Mouse (Mus musculus) spleen, adult 10 weeks (tissue): ENCODE measurements around the gene Plekhg2. TPM values are rescaled to one million over a fixed set of nuclear protein-coding genes. Genes with fewer than 3 reads are reported as not detected.

Experiments
- polyA plus RNA-seq: library from polyadenylated mRNA; stranded (reverse); fragments of 350-450 nt; fragmentation: Illumina TruSeq; extraction: RNeasy Lipid Tissue Mini Kit (QIAGEN cat#74804); gene quantifications from one replicate; pipeline ENCODE4 v1.2.3, GENCODE M21; 2015; ENCODE audit warnings: low replicate concordance; ENCODE audit not compliant: insufficient read depth

Gene Plekhg2
- 62.1 TPM for polyA plus RNA-seq

DNA sequence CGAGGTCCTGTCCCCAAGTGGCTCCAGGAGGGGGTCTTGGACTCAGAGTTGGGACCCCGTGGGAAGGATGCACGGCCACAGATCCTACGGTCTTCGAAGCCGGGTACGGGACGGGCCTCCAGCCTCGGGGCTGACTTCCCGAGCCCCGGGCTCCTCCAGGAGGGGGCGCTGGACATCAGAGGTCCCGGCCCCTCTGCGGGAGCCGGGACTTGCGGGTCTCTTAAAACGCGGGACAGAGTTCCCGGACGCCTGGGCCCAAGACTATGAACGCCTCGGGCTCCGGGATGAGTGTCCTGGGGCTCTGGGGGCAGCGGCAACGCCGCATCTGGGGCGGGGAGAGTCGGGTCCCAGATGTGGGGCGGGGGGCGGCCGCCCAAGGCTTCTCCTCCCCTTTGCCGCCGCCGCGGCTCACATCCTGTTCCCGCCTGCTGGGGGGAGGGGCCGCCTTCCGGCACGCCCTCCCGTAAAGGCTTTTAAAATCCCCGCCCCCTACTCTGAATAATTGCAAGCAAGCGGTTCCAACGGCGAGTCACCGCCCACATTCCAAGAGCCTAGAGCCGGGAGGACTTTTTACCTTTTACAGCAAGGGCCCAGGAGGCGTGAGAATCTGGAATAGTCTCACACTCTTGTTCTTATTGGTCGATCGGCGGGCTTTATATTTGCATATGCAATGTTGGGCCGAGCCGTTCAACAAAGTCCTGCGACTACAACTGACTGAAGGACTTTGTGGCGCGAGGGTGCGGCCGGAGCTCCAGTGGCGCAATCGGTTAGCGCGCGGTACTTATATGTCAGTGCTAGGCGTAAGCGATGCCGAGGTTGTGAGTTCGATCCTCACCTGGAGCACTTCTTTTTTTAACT is at the start of gene Plekhg2:
Gene Plekhg2 (minus strand): TSS at position 349 of the 858 bp plus-strand sequence.

DNA sequence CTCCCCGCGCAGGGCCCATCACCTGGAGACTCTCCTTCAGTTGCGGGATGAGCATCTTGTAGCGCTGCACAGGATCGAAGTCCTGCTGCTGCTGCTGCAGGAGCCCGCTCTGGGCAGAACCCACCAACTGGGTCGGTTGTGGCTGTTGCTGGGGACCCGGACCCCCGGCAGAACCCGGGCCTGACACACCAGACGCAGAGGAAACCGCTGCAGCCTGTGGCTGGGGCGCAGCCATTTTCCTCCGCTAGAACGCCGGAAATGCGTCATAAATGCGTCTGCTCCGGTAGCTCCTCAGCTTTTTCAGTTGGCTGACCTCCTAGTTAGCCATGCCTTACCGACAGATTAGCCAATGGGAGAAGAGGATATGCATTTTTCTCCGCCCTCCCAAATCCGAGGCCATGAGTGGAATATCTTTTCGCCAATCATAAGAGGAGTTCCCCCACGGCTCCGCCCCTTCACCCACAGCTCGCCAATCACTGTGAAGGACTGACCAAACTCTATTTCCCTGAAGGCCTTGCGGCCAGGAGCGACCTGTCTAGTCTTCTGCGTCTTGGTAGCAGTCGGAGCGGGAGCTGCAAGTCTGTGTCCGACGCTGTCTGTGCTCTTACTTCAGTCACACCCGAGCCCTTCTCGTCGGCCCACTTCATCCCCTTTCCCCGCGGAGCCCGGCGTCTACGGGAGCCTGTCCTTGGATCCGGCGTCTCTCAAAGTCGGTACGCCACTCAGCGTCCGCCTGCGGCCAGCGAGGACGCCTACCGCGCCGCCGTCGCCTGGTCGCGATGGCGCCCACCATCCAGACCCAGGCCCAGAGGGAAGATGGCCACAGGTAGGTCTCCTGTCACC is 20.3 kb upstream of the Plekhg2 start, which contains the start of the genes Med29 and Paf1:
Gene Med29 (minus strand): TSS at position 280 of the 843 bp plus-strand sequence.
Gene Paf1 (plus strand): TSS at position 523 of the 843 bp plus-strand sequence.

DNA sequence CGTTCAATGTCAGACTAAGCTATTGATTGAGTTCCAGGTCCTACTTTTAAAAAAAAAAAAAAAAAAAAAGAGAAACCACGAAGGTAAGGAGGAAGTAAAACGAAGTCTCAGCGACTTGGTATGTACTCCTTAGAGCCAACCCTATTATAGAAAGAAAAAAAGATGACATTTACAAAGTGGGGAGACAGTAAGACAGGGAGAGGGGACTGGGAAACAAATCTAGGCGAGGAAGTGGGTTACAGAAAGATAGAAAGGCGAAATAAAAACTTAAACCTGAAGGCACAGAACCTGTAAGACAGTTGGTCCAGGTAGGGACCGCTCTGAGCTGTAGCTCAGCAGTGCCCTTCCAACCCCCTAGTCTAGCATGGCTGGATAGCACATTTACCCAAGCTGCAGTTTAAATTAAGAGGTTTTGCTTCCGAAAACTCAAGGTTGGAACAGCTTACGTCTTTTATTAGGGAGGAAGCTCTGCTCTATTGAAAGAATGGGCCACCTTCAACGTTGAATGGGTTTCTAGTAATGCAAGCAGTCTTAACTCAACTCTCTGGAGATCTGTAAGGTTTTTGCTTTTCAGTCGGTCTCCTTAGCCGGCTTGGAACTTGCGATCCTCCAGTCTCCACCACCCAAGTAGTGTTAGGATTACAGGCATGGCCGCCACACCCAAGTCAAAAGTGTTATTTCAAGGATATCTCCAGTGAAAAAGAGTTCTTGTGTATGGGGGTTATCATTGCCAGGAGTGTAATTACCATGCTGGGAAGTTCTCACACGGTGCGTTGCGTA is 8.0 kb upstream of the Plekhg2 start, which contains the start of gene Zfp36:
Gene Zfp36 (minus strand): TSS at position 17 of the 780 bp plus-strand sequence.

DNA sequence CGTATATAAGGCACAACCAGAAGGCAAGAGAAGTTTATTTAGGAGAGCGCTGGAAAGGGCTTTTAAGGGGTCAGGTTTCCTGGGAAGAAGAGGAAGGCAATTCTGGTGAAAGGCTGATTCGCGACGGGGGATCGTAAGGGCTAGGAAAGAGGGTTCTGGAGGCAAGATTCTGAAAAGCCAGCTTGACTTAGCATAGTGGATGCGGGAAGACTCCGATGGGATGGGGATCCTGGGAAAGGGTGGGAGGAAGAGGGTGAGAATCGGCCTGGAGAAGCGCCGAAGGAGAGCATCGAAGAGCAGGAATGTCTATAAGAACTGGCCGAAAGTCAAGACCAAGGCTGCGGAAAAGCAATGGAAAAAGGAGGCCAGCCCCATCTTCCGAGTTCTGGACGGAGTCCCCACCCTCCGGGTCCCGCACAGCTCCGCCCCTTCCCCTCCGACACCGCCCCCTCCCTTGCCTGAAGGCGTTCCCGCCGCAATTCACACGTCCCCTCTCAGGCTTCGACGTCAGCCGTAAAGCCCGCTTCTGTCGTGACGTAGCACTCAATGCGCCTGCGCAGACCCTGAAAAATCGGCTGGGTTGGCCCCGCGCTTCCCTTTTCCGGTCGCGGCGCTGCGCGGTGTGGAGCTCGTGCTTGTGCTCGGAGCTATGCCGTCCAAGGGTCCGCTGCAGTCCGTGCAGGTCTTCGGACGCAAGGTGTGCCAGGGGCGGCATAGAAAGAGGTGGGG is 22.1 kb downstream of the Plekhg2 start, which contains the start of gene Rps16:
Gene Rps16 (plus strand): TSS at position 498 of the 729 bp plus-strand sequence.

DNA sequence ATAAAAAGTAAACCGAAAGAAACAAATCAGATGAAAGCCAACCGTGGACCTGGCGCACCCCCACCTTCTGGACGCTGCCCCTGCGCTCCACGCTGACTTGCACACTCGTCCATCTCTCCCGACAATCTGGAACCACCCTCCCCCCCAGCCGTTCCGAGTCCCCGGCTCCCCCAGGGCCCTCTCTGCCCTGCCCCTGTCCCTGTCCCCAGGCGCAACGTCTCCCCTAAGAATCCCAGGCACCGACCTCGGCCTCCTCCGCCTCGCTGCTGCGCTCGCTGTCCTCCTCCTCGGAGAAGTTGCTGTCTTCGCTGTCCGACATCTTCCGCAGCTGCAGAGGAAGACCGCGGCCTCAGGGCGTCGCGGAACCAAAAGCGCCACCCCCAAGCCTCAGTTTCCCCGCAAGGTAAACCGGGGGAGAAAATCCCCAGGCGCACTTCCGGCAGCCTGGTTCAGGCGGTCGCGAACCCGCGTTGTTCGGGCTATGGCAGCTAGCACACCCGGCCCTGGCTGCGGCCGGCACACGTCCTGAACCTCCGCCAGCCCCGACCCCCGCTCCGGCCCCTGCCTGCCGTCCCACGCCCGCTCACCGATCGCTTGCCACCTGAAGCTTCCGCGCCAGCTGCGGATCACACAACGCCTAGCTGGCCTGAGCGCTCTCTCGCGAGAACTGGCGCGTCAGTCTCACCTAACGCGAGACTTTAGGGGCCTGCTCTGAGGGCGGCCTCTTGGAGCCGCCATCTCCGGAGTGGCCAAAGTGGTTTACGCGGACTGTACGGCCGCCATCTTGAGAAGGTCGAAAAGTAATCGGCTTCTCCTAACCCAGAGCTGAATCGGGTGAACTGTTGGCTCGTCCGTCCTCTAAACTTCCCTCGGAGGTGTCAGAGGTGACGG is 34.0 kb downstream of the Plekhg2 start, which contains the start of gene Supt5:
Gene Supt5 (minus strand): TSS at position 639 of the 891 bp plus-strand sequence.

DNA sequence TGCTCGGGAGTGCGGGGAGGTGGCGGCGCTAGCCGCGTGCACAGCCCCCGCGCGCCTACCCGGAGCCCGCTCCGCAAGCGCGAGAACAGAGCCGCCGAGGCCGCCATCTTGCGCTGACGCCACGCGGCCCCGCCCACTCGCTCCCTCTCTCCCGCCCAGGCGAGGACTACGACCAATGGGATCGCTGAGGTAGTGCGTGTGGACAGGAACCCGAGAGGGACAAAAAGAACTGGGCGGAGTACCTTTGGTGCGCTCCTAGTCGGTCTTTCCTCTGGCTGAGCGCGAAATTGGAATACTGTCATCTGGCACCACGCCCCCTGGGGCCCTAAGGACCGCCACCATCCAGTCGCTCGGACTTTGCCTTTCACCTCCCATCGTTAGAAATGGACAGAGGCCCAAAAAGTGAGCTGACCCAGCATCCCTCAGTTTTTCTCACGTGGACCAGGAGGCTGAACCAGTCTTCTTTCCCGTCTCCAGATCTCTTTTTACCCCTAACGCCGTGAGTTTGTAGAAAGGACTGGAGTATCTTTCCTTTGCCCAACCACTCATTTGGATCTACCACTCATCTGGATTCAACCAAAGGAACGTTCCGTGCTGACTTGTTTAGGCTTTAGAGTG is 60.4 kb downstream of the Plekhg2 start, which contains the start of gene Timm50:
Gene Timm50 (minus strand): TSS at position 147 of the 618 bp plus-strand sequence.

Other genes starting within 250 kb of the Plekhg2 start
- gene 9530053A07Rik, start 243.1 kb downstream of the Plekhg2 start, polyA plus RNA-seq: not detected
- gene Fbl, start 202.9 kb downstream of the Plekhg2 start, polyA plus RNA-seq: 101 TPM
- gene Dyrk1b, start 193.1 kb downstream of the Plekhg2 start, polyA plus RNA-seq: 2.8 TPM
- 4.0 TPM for gene Eid2, start 104.7 kb downstream of the Plekhg2 start, polyA plus RNA-seq
- 6.2 TPM for gene Eid2b, start 94.9 kb downstream of the Plekhg2 start, polyA plus RNA-seq
- gene Selenov, start 81.4 kb downstream of the Plekhg2 start, polyA plus RNA-seq: not detected
- gene Dll3, start 70.4 kb downstream of the Plekhg2 start, polyA plus RNA-seq: not detected
- 17.4 TPM for gene Timm50, start 60.5 kb downstream of the Plekhg2 start, polyA plus RNA-seq
- 76.8 TPM for gene Supt5, start 33.9 kb downstream of the Plekhg2 start, polyA plus RNA-seq
- gene Rps16, start 21.9 kb downstream of the Plekhg2 start, polyA plus RNA-seq: 2,610 TPM
- 93.6 TPM for gene Zfp36, start 7.7 kb upstream of the Plekhg2 start, polyA plus RNA-seq
- gene Med29, start 20.1 kb upstream of the Plekhg2 start, polyA plus RNA-seq: 6.7 TPM
- gene Paf1, start 20.4 kb upstream of the Plekhg2 start, polyA plus RNA-seq: 170 TPM
- 376 TPM for gene Gmfg, start 64.8 kb upstream of the Plekhg2 start, polyA plus RNA-seq
- 0.29 TPM for gene Lrfn1, start 79.4 kb upstream of the Plekhg2 start, polyA plus RNA-seq
- not detected for gene Ifnl2, start 137.9 kb upstream of the Plekhg2 start, polyA plus RNA-seq
- gene Ifnl3, start 150.2 kb upstream of the Plekhg2 start, polyA plus RNA-seq: not detected
- 0.75 TPM for gene Sycn, start 168.3 kb upstream of the Plekhg2 start, polyA plus RNA-seq
- 0.25 TPM for gene Nccrp1, start 174.7 kb upstream of the Plekhg2 start, polyA plus RNA-seq
- gene Samd4b, start 225.5 kb upstream of the Plekhg2 start, polyA plus RNA-seq: 11.7 TPM
- gene Pak4, start 225.6 kb upstream of the Plekhg2 start, polyA plus RNA-seq: 4.7 TPM